Mouse (Mus musculus): ENCODE measurements at regions not wholly inside any gene's neighbourhood (a gene's known extent, or its start where the extent isn't known, plus 50 kb on each side); places are given as distances from the start of the nearest gene placed in this dataset.

DNA sequence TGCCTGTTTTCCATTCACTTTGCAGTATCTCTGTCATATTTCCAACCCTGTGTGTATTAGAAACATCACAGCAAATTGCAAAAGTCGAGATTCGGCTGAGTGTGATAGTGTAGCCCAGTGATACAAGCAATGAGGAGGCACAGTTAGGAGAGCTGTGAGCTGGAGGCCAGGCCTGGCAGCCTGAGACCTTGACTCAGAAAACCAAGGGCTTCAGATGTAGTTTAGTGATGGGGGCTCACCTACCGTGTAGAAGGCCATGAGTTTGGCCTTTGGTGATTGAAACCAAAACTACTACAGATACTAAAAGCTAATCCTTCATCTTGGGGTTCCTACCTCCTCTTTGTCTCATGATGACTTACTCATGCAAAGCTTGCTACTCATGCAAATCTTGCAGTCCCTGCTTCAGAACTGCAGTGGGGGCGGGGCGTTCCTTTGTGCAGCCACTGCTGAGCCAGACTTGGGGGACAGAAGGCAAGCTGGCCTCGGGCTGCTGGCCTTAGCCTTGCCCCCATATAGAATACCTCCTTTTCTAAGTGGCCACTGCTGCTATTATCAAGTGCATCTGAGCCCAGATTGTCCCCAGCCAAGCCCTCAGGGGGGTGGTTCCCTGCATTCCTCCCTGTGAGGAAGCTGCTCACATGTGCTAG is 198.9 kb downstream of the Pik3r1 start:
- no peak for TF ChIP-seq POLR2A (IDR thresholded peaks at IDR 0.05; ENCODE audit: insufficient read depth, low read length)
- TF ChIP-seq CTCF (IDR thresholded peaks at IDR 0.05; ENCODE audit: low read depth, low read length): no peak

All from ES-Bruce4 (cell line).